Mouse (Mus musculus) bone marrow, adult 2 months (tissue): ENCODE results near the gene Cenps.

Source experiments
- CTCF ChIP-seq: fragments of 200-500 bp; IDR thresholded peaks from 2 replicates; pipeline ENCODE4 v1.5.1; 2011; ENCODE audit warnings: low read length, control low read depth; ENCODE audit not compliant: control insufficient read depth, insufficient read depth
- POLR2A ChIP-seq: fragments of 200-500 bp; IDR thresholded peaks from 2 replicates; pipeline ENCODE4 v1.6.1; 2011; ENCODE audit warnings: low read depth, mild to moderate bottlenecking, control low read depth, low read length, borderline replicate concordance; ENCODE audit not compliant: control insufficient read depth

DNA sequence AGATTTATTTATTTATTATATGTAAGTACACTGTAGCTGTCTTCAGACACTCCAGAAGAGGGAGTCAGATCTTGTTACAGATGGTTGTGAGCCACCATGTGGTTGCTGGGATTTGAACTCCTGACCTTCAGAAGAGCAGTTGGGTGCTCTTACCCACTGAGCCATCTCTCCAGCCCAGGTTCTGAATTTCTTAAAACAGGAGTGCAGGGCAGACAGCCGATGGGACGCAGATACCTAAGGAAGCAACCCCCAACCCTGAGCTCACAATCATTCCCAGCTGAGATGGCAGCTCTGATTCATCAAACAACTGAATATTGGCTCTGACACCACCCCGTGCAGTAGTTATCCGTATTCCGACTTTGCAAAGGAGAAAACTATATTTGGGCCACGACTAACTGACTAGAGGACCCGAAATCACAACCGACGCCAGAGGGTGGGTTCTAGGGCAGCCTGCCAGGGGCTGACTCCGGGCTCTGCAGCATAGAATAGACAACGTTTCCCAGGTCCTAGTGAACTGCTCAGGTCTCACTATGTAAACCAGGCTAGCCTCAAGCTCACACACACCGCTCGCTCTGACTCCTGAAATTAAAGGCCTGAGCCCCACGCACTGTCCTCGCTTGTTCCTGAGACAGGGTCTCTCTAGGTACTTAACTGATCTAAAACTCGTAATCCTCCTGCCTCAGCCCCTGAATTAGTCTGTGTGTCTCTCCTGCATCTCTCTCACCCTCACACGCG, 1.1 kb downstream of the Cenps start:
- TF ChIP-seq CTCF (no peak), POLR2A (no peak)
